ENCODE assay signal across 9 mouse cellular contexts in genomic region chr12:24493011-24493410, GRCm38 (mm10). TPM values are rescaled to one million over a fixed set of nuclear protein-coding genes. Genes with fewer than 3 reads are reported as not detected.
DNase-seq lines count a peak whose midpoint lies in the region; ATAC-seq and TF ChIP-seq lines count a peak whose summit lies in the region.
"Had no signal": no experiment of that assay in that cellular context is flagged by ENCODE, and none has a peak within 500 bp of the region (broad histone marks: within the 10 kb centered on the region; RNA-seq: fewer than 3 reads in every experiment).

No protein-coding gene starts in this region.

- H3K27me3 ChIP-seq in hindbrain, embryonic 10.5 days (ENCODE audit: insufficient read depth, poor library complexity, severe bottlenecking): no peaks in the 10 kb centered on the region
- H3K27me3 ChIP-seq in hindbrain, postnatal 0 days (ENCODE audit: insufficient read depth, low read length): no peaks in the 10 kb centered on the region
- no peaks in the 10 kb centered on the region for H3K27me3 ChIP-seq in limb, embryonic 13.5 days

- DNase-seq in hindbrain, embryonic 10.5 days (ENCODE audit: low spot score): no peak
- DNase-seq in hindbrain, postnatal 0 days (ENCODE audit: low spot score): no peak
- DNase-seq in thymus, postnatal 4 days: peak; percentile 15
- no peak for DNase-seq in thymus, postnatal 10 days (ENCODE audit: low spot score in 2 of 2)
- no peak for DNase-seq in cerebellum, postnatal 25 days
- DNase-seq in gastrocnemius, postnatal 25 days: no peak
- no peak for DNase-seq in layer of hippocampus, adult 18-20 months (ENCODE audit: low spot score in 2 of 2)
- DNase-seq: cerebellum, adult 11 months had no signal

- TF ChIP-seq CTCF in hindbrain, postnatal 0 days (IDR thresholded peaks at IDR 0.05; ENCODE audit: low read depth): no peak

- 0 out of 2 replicates have a peak overlapping the region, but pooled peaks have one; percentile 16 for H3K4me3 ChIP-seq in hindbrain, embryonic 10.5 days
- H3K4me3 ChIP-seq in hindbrain, postnatal 0 days (ENCODE audit: low read length): no peak overlapping the region
- peak overlapping the region; percentile 25; the same call in 1 of the 2 replicates for H3K4me3 ChIP-seq in limb, embryonic 13.5 days

- no peaks in the 10 kb centered on the region for H3K4me1 ChIP-seq in hindbrain, embryonic 10.5 days (replicated peaks)
- H3K4me1 ChIP-seq in hindbrain, postnatal 0 days (ENCODE audit: insufficient read depth, low read length): no peaks in the 10 kb centered on the region
- no peaks in the 10 kb centered on the region for H3K4me1 ChIP-seq in limb, embryonic 13.5 days

- H3K27ac ChIP-seq in hindbrain, embryonic 10.5 days: no peak overlapping the region
- no peak overlapping the region for H3K27ac ChIP-seq in hindbrain, postnatal 0 days
- H3K27ac ChIP-seq in limb, embryonic 13.5 days: no peak overlapping the region

- H3K4me2 ChIP-seq in hindbrain, postnatal 0 days (ENCODE audit: low read depth, low read length): no peak overlapping the region
- H3K4me2 ChIP-seq in limb, embryonic 13.5 days (replicated peaks): peak overlapping the region; percentile 40

- H3K36me3 ChIP-seq in hindbrain, embryonic 10.5 days: no peaks in the 10 kb centered on the region
- no peaks in the 10 kb centered on the region for H3K36me3 ChIP-seq in hindbrain, postnatal 0 days (ENCODE audit: insufficient read depth, low read length)
- no peaks in the 10 kb centered on the region for H3K36me3 ChIP-seq in limb, embryonic 13.5 days

- no peak overlapping the region for H3K9ac ChIP-seq in hindbrain, postnatal 0 days (replicated peaks; ENCODE audit: low read length)
- peak overlapping the region; percentile 39; the same call in 1 of the 2 replicates for H3K9ac ChIP-seq in limb, embryonic 13.5 days

- WGBS in hindbrain, embryonic 10.5 days: 70% methylated on average over 9 of the region's 9 CpGs
- WGBS in hindbrain, postnatal 0 days: 64% methylated on average over 9 of the region's 9 CpGs
- WGBS in limb, embryonic 13.5 days: 73% methylated on average over 9 of the region's 9 CpGs

- no peaks in the 10 kb centered on the region for H3K9me3 ChIP-seq in hindbrain, embryonic 10.5 days
- no peaks in the 10 kb centered on the region for H3K9me3 ChIP-seq in hindbrain, postnatal 0 days (ENCODE audit: low read length)
- H3K9me3 ChIP-seq in limb, embryonic 13.5 days: no peaks in the 10 kb centered on the region

- ATAC-seq in hindbrain, postnatal 0 days: no peak
- no peak for ATAC-seq in limb, embryonic 13.5 days (ENCODE audit: low FRiP score, low read depth)

RNA-seq across cellular contexts. Expression of gene Taf1b, which starts 5.1 kb away (rescaled TPM):
- polyA plus RNA-seq in hindbrain, embryonic 10.5 days (2016; fragmentation: Nextera tagmentation; extraction: Ambion mirVana): 26.2 and 31.1 TPM in 2 replicates
- total RNA-seq in hindbrain, postnatal 0 days (2014; rRNA removed): 11.7 and 14.2 TPM in 2 replicates
- 31.8 and 33.1 TPM in 2 replicates for polyA plus RNA-seq in hindbrain, postnatal 0 days (2015; fragmentation: Nextera tagmentation; extraction: Ambion mirVana)
- 29.6 and 33.3 TPM in 2 replicates for polyA plus RNA-seq in limb, embryonic 13.5 days (2015; fragmentation: Nextera tagmentation; extraction: Ambion mirVana)
- total RNA-seq in gastrocnemius, postnatal 25 days (2021): 1 to 10 TPM; 6.3 to 6.6 TPM
- total RNA-seq in layer of hippocampus, adult 18-20 months (2021): 10 to 100 TPM; 30.1 to 37.2 TPM
